Mouse (Mus musculus): ENCODE data around the gene Mef2c. TPM values are rescaled to one million over a fixed set of nuclear protein-coding genes. Genes with fewer than 3 reads are reported as not detected.

Gene Mef2c
- polyA plus RNA-seq, 1 experiment from 2014 or later = 16.8 TPM

GRCm38 (mm10) chr13:83527921-83528320 lies 24.1 kb downstream of the Mef2c start:
- Histone ChIP-seq H3K36me3 (replicated peaks) (no peaks in the 10 kb centered on the region), H3K27me3 (ENCODE audit: poor library complexity, severe bottlenecking) (peaks cover 22% of the 10 kb centered on the region), H3K27ac (no peak overlapping the region), H3K4me1 (peaks cover 18% of the 10 kb centered on the region), H3K4me3 (no peak overlapping the region), H3K9me3 (no peaks in the 10 kb centered on the region)
- 56% methylated on average over 9 of the region's 9 CpGs for WGBS
- DNase-seq (ENCODE audit: extremely low spot score, low spot score) = no peak

GRCm38 (mm10) chr13:83529729-83530314 lies 26.0 kb downstream of the Mef2c start:
- DNase-seq (ENCODE audit: extremely low spot score, low spot score) = no peak
- no peaks in the 10 kb centered on the region for H3K9me3 ChIP-seq
- no peaks in the 10 kb centered on the region for H3K36me3 ChIP-seq (replicated peaks)
- peaks cover 12% of the 10 kb centered on the region for H3K4me1 ChIP-seq
- peaks cover 18% of the 10 kb centered on the region for H3K27me3 ChIP-seq (ENCODE audit: poor library complexity, severe bottlenecking)
- WGBS = 82% methylated on average over 8 of the region's 8 CpGs
- no peak overlapping the region for H3K4me3 ChIP-seq
- H3K27ac ChIP-seq = no peak overlapping the region

GRCm38 (mm10) chr13:83530889-83531288 lies 27.1 kb downstream of the Mef2c start:
- no peaks in the 10 kb centered on the region for H3K9me3 ChIP-seq
- H3K27ac ChIP-seq = no peak overlapping the region
- no peaks in the 10 kb centered on the region for H3K36me3 ChIP-seq (replicated peaks)
- peaks cover 5% of the 10 kb centered on the region for H3K4me1 ChIP-seq
- WGBS = 85% methylated on average over 4 of the region's 4 CpGs
- no peak for DNase-seq (ENCODE audit: extremely low spot score, low spot score)
- H3K4me3 ChIP-seq = no peak overlapping the region
- peaks cover 7% of the 10 kb centered on the region for H3K27me3 ChIP-seq (ENCODE audit: poor library complexity, severe bottlenecking)

GRCm38 (mm10) chr13:83531968-83532591 lies 28.2 kb downstream of the Mef2c start:
- Histone ChIP-seq H3K27ac (no peak overlapping the region), H3K27me3 (ENCODE audit: poor library complexity, severe bottlenecking) (no peaks in the 10 kb centered on the region), H3K4me3 (no peak overlapping the region), H3K36me3 (replicated peaks) (no peaks in the 10 kb centered on the region), H3K9me3 (no peaks in the 10 kb centered on the region), H3K4me1 (peaks cover 5% of the 10 kb centered on the region; the same call in 1 of the 2 replicates)
- WGBS = 65% methylated on average over 8 of the region's 8 CpGs
- DNase-seq (ENCODE audit: extremely low spot score, low spot score) = no peak

- Histone ChIP-seq H3K27me3 (ENCODE audit: poor library complexity, severe bottlenecking) (no peaks in the 10 kb centered on the region), H3K4me3 (no peak overlapping the region), H3K36me3 (replicated peaks) (no peaks in the 10 kb centered on the region), H3K9me3 (no peaks in the 10 kb centered on the region), H3K4me1 (peaks cover 5% of the 10 kb centered on the region; the same call in 1 of the 2 replicates), H3K27ac (no peak overlapping the region)
- no peak for DNase-seq (ENCODE audit: extremely low spot score, low spot score)
- WGBS = 85% methylated on average over 3 of the region's 3 CpGs
These were observed 32.5 kb downstream of the Mef2c start for GRCm38 (mm10) chr13:83536361-83536760.

GRCm38 (mm10) chr13:83537163-83537562 lies 33.3 kb downstream of the Mef2c start:
- Histone ChIP-seq H3K27ac (no peak overlapping the region), H3K4me1 (peaks cover 2% of the 10 kb centered on the region; the same call in 1 of the 2 replicates), H3K4me3 (no peak overlapping the region), H3K36me3 (replicated peaks) (no peaks in the 10 kb centered on the region), H3K9me3 (no peaks in the 10 kb centered on the region), H3K27me3 (ENCODE audit: poor library complexity, severe bottlenecking) (no peaks in the 10 kb centered on the region)
- no peak for DNase-seq (ENCODE audit: extremely low spot score, low spot score)
- WGBS = 88% methylated on average over 5 of the region's 5 CpGs

- no peak overlapping the region for H3K27ac ChIP-seq
- H3K27me3 ChIP-seq (ENCODE audit: poor library complexity, severe bottlenecking) = no peaks in the 10 kb centered on the region
- H3K4me3 ChIP-seq = no peak overlapping the region
- no peaks in the 10 kb centered on the region for H3K4me1 ChIP-seq
- DNase-seq (ENCODE audit: extremely low spot score, low spot score) = no peak
- no peaks in the 10 kb centered on the region for H3K9me3 ChIP-seq
- H3K36me3 ChIP-seq (replicated peaks) = no peaks in the 10 kb centered on the region
These were observed 36.1 kb downstream of the Mef2c start for GRCm38 (mm10) chr13:83539921-83540320.

- Histone ChIP-seq H3K27me3 (ENCODE audit: poor library complexity, severe bottlenecking) (no peaks in the 10 kb centered on the region), H3K36me3 (replicated peaks) (no peaks in the 10 kb centered on the region), H3K9me3 (no peaks in the 10 kb centered on the region), H3K4me1 (no peaks in the 10 kb centered on the region), H3K27ac (no peak overlapping the region), H3K4me3 (no peak overlapping the region)
- WGBS = 52% methylated on average over 5 of the region's 5 CpGs
- no peak for DNase-seq (ENCODE audit: extremely low spot score, low spot score)
These were observed 38.8 kb downstream of the Mef2c start for GRCm38 (mm10) chr13:83542666-83543065.

GRCm38 (mm10) chr13:83544707-83545106 lies 40.9 kb downstream of the Mef2c start:
- WGBS = 70% methylated on average over 4 of the region's 4 CpGs
- H3K36me3 ChIP-seq (replicated peaks) = no peaks in the 10 kb centered on the region
- DNase-seq (ENCODE audit: extremely low spot score, low spot score) = no peak

GRCm38 (mm10) chr13:83546876-83547275 lies 43.0 kb downstream of the Mef2c start:
- WGBS = 93% methylated on average over 5 of the region's 5 CpGs
- Histone ChIP-seq H3K36me3 (replicated peaks) (no peaks in the 10 kb centered on the region), H3K4me3 (no peak overlapping the region), H3K27me3 (ENCODE audit: poor library complexity, severe bottlenecking) (no peaks in the 10 kb centered on the region), H3K4me1 (no peaks in the 10 kb centered on the region), H3K9me3 (no peaks in the 10 kb centered on the region), H3K27ac (no peak overlapping the region)
- DNase-seq (ENCODE audit: extremely low spot score, low spot score) = no peak

More at GRCm38 (mm10) chr13:83544707-83545106, 40.9 kb downstream of the Mef2c start:
- no peaks in the 10 kb centered on the region for H3K9me3 ChIP-seq
- no peak overlapping the region for H3K27ac ChIP-seq
- no peaks in the 10 kb centered on the region for H3K4me1 ChIP-seq
- no peaks in the 10 kb centered on the region for H3K27me3 ChIP-seq (ENCODE audit: poor library complexity, severe bottlenecking)
- H3K4me3 ChIP-seq = no peak overlapping the region

GRCm38 (mm10) chr13:83551259-83551658 lies 47.4 kb downstream of the Mef2c start:
- DNase-seq (ENCODE audit: extremely low spot score, low spot score) = no peak
- no peak overlapping the region for H3K27ac ChIP-seq
- H3K4me3 ChIP-seq = no peak overlapping the region
- no peaks in the 10 kb centered on the region for H3K9me3 ChIP-seq
- H3K36me3 ChIP-seq (replicated peaks) = no peaks in the 10 kb centered on the region
- H3K27me3 ChIP-seq (ENCODE audit: poor library complexity, severe bottlenecking) = no peaks in the 10 kb centered on the region
- no peaks in the 10 kb centered on the region for H3K4me1 ChIP-seq

GRCm38 (mm10) chr13:83552051-83552450 lies 48.2 kb downstream of the Mef2c start:
- Histone ChIP-seq H3K9me3 (no peaks in the 10 kb centered on the region), H3K27me3 (ENCODE audit: poor library complexity, severe bottlenecking) (no peaks in the 10 kb centered on the region), H3K27ac (no peak overlapping the region), H3K4me3 (no peak overlapping the region), H3K36me3 (replicated peaks) (no peaks in the 10 kb centered on the region), H3K4me1 (no peaks in the 10 kb centered on the region)
- DNase-seq (ENCODE audit: extremely low spot score, low spot score) = no peak
- 82% methylated on average over 1 of the region's 1 CpGs for WGBS

GRCm38 (mm10) chr13:83563261-83563660 lies 59.4 kb downstream of the Mef2c start:
- no peak overlapping the region for H3K4me3 ChIP-seq
- H3K27ac ChIP-seq = no peak overlapping the region
- peaks cover 16% of the 10 kb centered on the region for H3K4me1 ChIP-seq
- no peaks in the 10 kb centered on the region for H3K9me3 ChIP-seq
- H3K27me3 ChIP-seq (ENCODE audit: poor library complexity, severe bottlenecking) = no peaks in the 10 kb centered on the region
- 80% methylated on average over 2 of the region's 2 CpGs for WGBS
- H3K36me3 ChIP-seq (replicated peaks) = no peaks in the 10 kb centered on the region
- DNase-seq (ENCODE audit: extremely low spot score, low spot score) = no peak
